Mouse (Mus musculus) colon, adult 2 months (tissue): ENCODE measurements around the gene Nr2f6. TPM values are rescaled to one million over a fixed set of nuclear protein-coding genes. Genes with fewer than 3 reads are reported as not detected.

Source experiments
- polyA plus RNA-seq: library from polyadenylated mRNA; depleted of rRNA; stranded (reverse); fragments of >200 nt; gene quantifications from 2 replicates; pipeline ENCODE4 v1.2.3, GENCODE M21; 2012; rRNA removed

The Nr2f6 gene
- polyA plus RNA-seq: 411 and 497 TPM in 2 replicates

DNA sequence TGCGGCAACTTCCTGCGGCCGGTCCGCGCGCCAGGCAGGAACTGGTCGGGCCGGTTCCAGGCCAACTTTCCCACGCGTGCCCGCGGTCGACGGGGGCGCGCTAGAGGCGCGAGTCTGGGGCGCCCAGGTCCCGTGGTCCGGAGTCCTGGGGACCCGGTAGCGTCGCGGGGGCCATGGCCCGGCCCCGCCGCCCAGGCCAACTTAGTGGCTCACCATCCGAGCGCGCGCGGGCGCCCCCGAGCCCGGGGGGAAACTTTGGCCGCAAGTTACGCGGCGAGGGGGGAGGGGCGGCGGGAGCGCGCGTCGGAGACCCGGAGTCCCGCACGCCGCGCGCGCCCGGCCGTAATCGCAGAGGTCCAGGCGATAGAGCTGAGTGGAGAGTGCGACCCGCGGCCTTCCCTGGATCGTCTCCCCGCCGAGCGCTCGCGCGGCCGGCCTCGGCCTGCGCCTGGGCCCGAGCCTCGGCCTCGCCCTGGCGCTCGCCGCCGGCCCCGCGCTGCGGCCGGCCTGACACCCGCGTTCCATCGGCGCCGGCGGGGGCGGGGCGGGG is at the start of gene Nr2f6:
Nr2f6 (minus strand) TSS at position 540 of the 550 bp plus-strand sequence.

DNA sequence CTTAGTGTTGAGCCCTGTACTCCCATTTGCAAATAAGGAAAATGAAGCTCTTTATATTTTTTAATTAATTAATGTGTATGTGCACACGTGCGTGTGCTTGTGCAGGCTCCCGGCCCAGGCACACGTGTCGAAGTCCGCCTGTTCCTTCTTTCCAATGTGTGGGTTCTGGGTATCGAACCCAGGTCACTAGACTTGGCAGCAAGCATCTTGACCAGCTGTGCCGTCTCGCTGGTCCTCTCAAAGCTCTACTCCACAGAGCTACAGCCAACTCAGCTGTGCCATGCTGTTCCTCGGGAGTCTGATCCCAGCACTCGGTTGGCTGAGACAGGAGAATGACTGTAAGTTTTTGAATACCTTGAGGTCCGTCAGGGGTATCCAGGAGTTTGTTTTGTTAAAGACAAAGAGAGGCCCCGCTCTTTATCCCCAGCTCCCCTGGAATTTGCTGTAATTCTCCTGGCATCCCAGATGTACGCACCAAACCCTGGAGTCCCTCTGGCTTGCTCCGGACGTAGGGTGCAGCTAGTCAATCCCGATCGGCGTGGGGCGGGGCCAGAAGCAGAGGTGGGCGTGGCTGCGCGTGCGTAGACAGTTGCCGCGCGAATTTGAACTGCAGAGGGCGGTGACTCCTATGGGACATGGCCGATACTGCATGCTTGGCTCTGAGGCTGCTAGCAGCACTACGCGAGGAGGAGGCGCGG is 23.8 kb upstream of the Nr2f6 start, which contains the start of gene Ankle1:
Ankle1 (plus strand) TSS at position 610 of the 698 bp plus-strand sequence.

DNA sequence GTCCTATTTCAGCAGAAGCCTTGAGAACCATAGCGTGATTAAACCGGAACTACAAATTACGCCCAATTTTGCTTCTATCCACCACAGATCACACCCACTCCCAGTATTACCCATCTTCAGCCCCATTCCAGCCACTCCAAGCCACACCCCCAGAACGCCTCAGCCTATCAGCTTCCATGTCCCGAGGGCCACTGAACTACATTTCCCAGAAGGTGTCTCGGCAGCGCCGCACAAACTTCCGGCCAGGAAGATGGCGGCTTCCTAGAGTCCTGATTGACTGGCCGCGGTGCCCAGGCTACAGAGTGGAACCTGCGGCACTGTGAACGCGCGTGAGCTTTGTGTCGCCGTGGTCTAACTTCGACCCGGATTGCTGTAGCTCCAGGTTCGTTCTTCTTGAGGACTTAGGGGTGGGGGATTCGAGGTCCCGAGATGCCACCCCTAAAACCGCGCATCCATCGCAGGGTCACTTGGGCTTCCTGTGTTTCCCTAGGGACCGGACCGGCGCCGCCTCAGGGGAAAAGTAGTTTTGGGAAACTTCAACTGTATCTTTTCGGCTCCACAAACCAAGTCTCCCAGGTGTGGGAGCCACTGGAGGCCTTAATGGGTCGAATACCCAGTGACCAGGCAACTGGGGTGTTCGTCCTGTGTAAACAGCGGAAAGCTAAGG is 15.0 kb upstream of the Nr2f6 start, which contains the start of gene Babam1:
Babam1 (plus strand) TSS at position 223 of the 667 bp plus-strand sequence.

DNA sequence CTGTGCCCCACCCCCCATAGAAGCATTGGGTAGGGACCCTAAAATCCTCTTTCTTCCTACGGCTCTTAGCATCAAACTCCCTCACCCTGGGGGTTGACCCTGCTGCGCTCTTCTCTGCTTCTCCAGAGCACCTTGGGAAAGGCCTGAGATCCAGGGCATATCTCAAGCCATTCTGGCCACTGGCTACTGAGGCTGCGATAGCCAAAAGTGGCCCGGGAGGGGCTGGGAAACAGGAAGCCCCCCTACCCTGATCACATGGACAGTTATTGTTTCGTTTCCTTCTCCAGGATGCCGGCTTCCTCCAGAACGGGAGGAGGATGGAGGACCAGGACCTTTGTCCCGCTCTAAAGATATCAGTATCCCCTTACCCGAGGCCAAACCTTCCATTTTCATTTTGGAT is 13.9 kb upstream of the Nr2f6 start, which contains the start of gene Ushbp1:
Ushbp1 (minus strand) TSS at position 174 of the 400 bp plus-strand sequence.

DNA sequence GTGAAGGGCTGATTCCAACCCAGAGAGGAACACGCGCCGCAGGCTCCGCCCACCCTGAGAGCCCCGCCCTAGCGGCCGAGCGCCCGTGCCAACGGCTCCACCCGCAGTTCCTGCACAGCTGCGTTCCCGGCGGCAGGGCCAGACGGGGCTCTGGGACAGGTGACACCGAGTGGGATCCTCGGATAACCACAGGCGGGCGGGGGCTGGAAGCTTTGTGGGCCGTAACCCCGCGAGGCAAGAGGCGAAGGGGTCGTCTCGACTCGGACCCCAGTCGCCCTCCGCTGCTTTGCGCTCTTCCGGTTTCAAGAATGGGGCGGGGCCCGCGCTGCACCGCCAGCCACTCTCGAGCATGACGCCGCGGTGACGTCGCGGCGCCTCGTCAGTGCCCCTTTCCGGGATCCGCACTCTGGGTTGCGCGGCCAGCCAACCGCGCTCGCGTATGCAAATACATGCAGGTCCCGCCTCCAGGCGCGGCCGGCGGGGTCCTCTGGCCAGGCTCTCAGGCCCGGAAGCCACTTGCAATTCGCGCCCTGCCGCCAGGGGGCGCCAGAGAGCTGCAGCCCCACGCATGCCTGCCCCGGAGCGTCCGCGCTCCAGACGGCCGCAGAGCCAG is 10.4 kb downstream of the Nr2f6 start, which contains the start of gene Ocel1:
Ocel1 (plus strand) TSS at position 63 of the 613 bp plus-strand sequence.

DNA sequence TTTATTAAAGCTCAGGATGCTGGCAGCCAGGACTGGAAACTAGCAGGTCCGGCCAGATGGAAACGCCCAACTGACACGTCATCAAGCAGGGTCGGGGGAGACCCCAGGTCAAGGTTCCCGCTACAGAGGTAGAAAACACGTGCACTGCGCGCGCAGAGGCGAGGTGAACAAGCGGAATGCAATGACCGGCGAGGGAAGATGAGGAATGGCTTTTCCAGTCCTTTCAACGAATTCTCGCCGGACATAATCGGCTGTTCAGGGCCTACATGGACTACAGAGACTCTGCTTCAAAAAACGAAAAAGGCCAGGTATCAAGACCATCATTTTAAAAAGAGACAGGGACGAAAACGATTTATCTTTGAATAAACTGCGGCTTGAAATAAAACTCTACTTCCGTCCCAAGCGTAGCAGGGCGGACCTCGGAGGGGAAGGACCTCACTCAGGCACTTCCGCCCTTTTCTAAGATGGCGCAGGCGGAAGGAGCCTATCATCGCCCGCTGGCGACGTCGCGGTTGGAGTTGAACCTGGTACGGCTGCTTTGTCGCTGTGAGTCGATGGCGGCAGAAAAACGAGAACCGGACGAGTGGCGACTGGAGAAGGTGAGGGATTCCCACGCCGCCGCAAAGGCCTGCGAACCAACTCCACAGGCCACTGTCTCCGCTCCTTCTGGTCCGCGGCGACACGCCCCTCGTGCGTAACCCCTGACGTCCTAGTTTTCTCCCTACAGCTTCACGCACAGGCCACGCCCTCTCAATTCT is 14.8 kb downstream of the Nr2f6 start, which contains the start of gene Use1:
Use1 (plus strand) TSS at position 78 of the 758 bp plus-strand sequence.

Other genes with a start within 250 kb of the Nr2f6 start
- 22.6 and 30.1 TPM in 2 replicates for gene Myo9b, start 109.2 kb downstream of the Nr2f6 start, polyA plus RNA-seq
- 8.7 and 9.1 TPM in 2 replicates for gene Haus8, start 109.0 kb downstream of the Nr2f6 start, polyA plus RNA-seq
- gene Use1, start 15.1 kb downstream of the Nr2f6 start, polyA plus RNA-seq: 119 and 126 TPM in 2 replicates
- gene Ocel1, start 10.7 kb downstream of the Nr2f6 start, polyA plus RNA-seq: 27.3 and 51.2 TPM in 2 replicates
- 9.9 and 11.4 TPM in 2 replicates for gene Ushbp1, start 13.8 kb upstream of the Nr2f6 start, polyA plus RNA-seq
- gene Babam1, start 14.9 kb upstream of the Nr2f6 start, polyA plus RNA-seq: 137 and 140 TPM in 2 replicates
- 20.1 and 26.5 TPM in 2 replicates for gene Ankle1, start 24.1 kb upstream of the Nr2f6 start, polyA plus RNA-seq
- 48.1 and 60.2 TPM in 2 replicates for gene Abhd8, start 81.7 kb upstream of the Nr2f6 start, polyA plus RNA-seq
- 177 and 193 TPM in 2 replicates for gene Mrpl34, start 83.0 kb upstream of the Nr2f6 start, polyA plus RNA-seq
- 91.4 and 116 TPM in 2 replicates for gene Dda1, start 87.2 kb upstream of the Nr2f6 start, polyA plus RNA-seq
- gene Ano8, start 104.0 kb upstream of the Nr2f6 start, polyA plus RNA-seq: 26.9 and 33.6 TPM in 2 replicates
- 41.9 and 45.0 TPM in 2 replicates for gene Gtpbp3, start 106.1 kb upstream of the Nr2f6 start, polyA plus RNA-seq
- 241 and 256 TPM in 2 replicates for gene Plvap, start 129.8 kb upstream of the Nr2f6 start, polyA plus RNA-seq
- not detected in 2 replicates for gene Ccdc194, start 143.8 kb upstream of the Nr2f6 start, polyA plus RNA-seq
- 152 and 173 TPM in 2 replicates for gene Bst2, start 155.5 kb upstream of the Nr2f6 start, polyA plus RNA-seq
- gene Mvb12a, start 161.0 kb upstream of the Nr2f6 start, polyA plus RNA-seq: 211 and 221 TPM in 2 replicates
- gene Tmem221, start 176.9 kb upstream of the Nr2f6 start, polyA plus RNA-seq: 0.60 and 1.3 TPM in 2 replicates
- not detected in 2 replicates for gene Nxnl1, start 184.6 kb upstream of the Nr2f6 start, polyA plus RNA-seq
- gene Slc27a1, start 186.9 kb upstream of the Nr2f6 start, polyA plus RNA-seq: 99.3 and 110 TPM in 2 replicates
- 232 and 268 TPM in 2 replicates for gene Pgls, start 210.2 kb upstream of the Nr2f6 start, polyA plus RNA-seq
- gene Fam129c, start 215.7 kb upstream of the Nr2f6 start, polyA plus RNA-seq: 6.0 and 7.6 TPM in 2 replicates
- gene Colgalt1, start 229.0 kb upstream of the Nr2f6 start, polyA plus RNA-seq: 120 and 129 TPM in 2 replicates